Mouse (Mus musculus): ENCODE measurements around the gene Tbc1d9.
A peak's percentile ranks its signal among the peaks of the same experiment; 100 is the strongest.

Gene Tbc1d9

GRCm38 (mm10) chr8:83178228-83178742 is 13.1 kb downstream of the Tbc1d9 start:
- no peak for DNase-seq (ENCODE audit: low spot score in 2 of 2)

GRCm38 (mm10) chr8:83181851-83182482 is 16.8 kb downstream of the Tbc1d9 start:
- DNase-seq (ENCODE audit: low spot score in 2 of 2), result no peak

- DNase-seq (ENCODE audit: low spot score in 2 of 2), result no peak
Measured at GRCm38 (mm10) chr8:83182784-83183183, 17.6 kb downstream of the Tbc1d9 start.

- DNase-seq (ENCODE audit: low spot score in 2 of 2), result no peak
Measured at GRCm38 (mm10) chr8:83186376-83186775, 21.2 kb downstream of the Tbc1d9 start.

GRCm38 (mm10) chr8:83187363-83187962 is 22.3 kb downstream of the Tbc1d9 start:
- no peak for DNase-seq (ENCODE audit: low spot score in 2 of 2)

- DNase-seq (ENCODE audit: low spot score in 2 of 2), result no peak
Measured at GRCm38 (mm10) chr8:83189538-83190095, 24.5 kb downstream of the Tbc1d9 start.

DNA sequence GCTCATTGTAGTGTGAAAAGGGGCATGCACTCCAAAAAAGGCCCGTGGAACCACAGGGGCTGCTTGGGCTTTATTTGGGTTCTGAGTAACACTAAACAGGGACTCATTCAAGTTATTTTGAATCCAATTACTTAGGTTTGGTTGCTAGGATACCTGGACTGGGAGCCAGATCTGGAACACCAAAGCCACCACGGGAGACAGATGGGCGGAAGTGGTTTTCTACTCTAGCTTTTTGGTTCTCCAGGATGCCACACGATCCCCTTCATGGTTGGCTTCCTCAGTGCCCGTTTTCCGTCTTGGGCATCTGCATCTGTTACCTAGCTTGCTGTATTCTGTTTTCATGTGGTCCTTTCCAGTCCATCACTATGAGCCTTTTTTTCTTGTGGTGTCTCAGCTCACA is 30.9 kb downstream of the Tbc1d9 start:
- no peak for DNase-seq (ENCODE audit: low spot score in 2 of 2)

DNA sequence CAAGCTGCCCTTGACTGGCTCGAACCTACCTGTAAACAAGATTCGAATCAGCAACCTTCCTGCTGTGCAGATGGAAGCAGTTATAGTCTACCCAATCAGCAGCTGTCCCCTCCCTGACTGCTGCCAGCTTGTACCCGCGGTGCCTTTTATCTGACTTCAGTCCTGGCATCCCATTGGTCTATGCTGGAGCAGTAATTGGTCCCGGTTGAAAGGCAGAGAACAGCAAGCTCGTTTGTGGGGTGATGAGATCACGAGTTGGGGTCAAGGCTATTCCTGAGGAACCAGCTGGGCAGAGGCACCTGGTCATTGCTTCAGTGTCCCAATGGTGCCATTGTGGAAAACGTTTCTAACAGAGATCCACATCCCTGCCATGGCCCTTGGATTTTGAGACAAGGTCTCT is 34.6 kb downstream of the Tbc1d9 start:
- no peak for DNase-seq (ENCODE audit: low spot score in 2 of 2)

GRCm38 (mm10) chr8:83200191-83201177 is 35.3 kb downstream of the Tbc1d9 start:
- DNase-seq (ENCODE audit: low spot score in 2 of 2), result peak; percentile 33 to 34

DNA sequence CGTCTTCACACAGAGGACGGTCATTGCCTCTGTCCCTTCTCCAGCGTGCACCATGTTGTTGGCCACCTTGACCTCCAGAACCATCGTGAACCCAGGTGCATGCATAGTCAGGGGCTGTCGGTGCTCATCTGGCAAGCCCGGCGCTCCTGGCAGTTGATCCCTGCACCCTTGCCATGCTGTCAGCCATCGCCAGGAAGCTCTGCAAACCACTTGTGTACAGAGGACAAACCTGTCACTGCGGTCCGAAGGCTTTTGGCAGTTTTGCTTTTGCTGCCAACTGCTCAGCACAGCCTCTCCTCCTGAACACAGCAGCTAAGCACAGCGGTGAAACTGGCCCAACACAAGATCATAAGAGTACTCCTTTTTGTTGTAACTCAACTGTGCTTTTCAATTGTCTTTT is 37.8 kb downstream of the Tbc1d9 start:
- no peak for DNase-seq (ENCODE audit: low spot score in 2 of 2)

DNA sequence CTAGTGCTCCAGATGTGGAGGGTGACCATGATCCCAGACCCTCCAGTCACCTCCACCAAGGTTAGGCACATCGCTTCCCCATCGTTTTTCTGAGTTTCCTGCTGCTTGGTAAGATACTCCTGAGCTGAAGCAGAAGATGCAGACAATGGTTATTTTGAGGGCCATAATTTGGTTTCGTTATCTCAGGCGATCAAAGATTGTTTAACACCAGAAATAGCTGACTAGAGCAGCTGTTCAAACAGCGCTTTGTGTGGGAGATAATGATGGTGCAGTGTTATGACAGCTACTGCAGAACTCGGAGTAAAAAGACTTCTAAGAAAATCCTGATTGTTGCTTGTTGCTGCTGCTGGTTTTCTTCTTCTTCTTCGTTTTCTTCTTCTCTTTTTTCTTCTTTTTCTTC is 40.8 kb downstream of the Tbc1d9 start:
- DNase-seq (ENCODE audit: low spot score in 2 of 2), result no peak

DNA sequence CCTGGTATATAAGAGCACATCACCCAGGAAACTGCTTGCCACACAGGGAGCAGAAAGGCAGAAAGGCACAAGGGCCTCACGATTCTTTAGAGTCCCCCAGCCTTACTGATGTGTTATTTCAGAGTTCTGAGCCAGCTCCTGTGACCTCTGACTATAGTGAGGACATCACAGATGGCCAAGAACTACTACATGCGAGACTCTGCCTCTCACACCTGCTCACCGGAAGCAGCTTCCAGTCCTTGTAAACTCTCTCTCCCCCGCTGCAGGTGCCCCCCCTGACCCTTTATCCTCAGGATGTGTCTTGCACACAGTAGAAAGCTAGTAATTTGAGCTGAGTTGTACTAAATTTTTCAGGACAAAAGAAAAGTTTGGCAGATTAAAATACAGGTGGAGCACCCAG is 44.4 kb downstream of the Tbc1d9 start:
- DNase-seq (ENCODE audit: low spot score in 2 of 2), result no peak

DNA sequence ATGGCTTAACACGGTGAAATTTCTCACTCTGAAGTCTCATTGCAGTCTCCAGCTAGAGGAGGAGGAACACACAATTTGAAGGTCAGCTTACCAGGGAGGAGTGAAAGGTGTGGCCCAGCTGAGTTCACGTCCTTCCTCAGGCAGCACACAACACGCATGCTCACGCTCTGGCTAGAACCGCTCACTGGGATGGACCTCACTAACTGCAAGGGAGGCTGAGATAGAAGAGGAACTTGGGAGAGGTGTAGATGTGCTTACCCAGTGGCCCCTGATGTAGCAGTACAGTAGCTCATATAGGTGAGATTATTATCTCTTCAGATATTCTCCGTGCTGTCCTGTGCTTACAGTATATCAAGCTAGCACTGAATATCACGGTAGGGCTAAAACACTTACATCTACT is 45.5 kb downstream of the Tbc1d9 start:
- no peak for DNase-seq (ENCODE audit: low spot score in 2 of 2)

- DNase-seq (ENCODE audit: low spot score in 2 of 2), result peak; percentile 24
Measured at GRCm38 (mm10) chr8:83215065-83215464, 49.9 kb downstream of the Tbc1d9 start.

GRCm38 (mm10) chr8:83216520-83216919 is 51.4 kb downstream of the Tbc1d9 start:
- no peak for DNase-seq (ENCODE audit: low spot score in 2 of 2)

DNA sequence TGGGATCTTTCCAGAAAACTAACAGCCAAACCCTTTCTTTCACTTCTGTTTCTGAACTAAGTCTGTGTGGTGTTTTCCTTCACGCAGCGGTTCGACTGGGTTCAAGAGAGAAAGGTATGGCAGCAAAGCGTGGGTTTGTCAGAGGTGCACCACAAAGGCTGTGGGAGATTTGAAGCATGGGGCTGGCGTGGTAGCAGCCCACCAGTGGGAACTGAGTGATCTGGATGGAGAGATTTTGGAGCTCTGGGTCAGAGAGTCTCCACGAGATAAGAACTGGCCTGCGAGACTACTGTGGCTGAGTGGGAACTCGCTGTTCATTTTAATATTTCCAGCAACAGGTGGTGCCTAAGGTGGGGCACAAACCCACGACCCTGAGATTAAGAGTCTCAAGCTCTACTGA is 52.0 kb downstream of the Tbc1d9 start:
- DNase-seq (ENCODE audit: low spot score in 2 of 2), result no peak

DNA sequence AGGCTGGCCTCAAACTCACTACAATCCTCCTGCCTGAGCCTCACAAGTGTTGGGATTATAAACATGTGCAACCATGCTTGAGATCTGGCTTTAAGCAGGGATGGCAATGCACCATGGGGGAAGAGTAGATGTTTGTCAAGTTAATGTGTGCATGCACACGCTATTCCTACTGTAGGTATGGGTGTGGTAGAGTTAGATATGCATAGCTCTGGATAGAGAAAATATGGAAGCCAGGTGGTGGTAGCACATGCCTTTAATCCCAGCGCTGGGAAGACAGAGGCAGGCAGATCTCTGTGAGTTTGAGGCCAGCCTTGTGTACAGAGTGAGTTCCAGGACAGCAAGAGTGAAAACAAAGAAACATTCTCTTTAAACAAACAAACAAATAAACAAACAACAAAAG is 52.7 kb downstream of the Tbc1d9 start:
- no peak for DNase-seq (ENCODE audit: low spot score in 2 of 2)

DNA sequence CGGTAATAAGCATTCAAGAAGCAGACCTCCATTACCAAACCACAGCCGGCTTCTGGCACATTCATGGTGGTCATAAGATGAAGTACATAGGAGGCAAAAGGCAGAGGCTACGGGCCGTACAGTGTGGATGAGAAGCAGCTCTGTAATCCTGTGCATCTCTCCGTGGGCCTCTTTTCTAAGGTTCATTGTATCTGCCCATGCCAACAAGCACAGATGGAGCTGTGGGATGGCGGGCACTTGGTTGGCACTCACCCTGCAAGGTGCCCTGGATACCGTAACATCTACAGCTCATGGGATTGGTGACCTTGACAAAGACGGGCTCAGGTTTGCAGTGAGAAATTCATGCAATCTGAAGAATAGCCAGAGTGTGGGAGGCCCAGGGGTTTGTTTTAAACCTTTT is 54.2 kb downstream of the Tbc1d9 start:
- no peak for DNase-seq (ENCODE audit: low spot score in 2 of 2)

DNA sequence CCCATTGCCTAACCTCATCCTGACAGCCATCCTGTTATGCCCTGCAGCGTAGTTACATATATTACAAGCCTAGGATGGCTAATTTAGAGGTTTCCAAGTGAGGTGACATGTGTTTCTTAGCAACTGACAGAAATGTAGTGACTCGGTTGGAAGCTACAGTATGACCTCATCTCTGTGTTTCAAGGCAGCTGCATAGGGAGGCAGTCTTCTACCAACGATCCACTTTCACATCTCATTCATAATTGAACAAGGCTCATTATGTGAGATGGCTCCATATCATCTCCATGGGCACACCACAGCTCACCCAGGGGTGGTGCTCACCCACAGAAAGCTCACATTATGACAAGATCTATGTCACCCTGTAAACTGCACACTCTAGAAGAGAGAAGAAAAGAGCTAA is 55.6 kb downstream of the Tbc1d9 start:
- no peak for DNase-seq (ENCODE audit: low spot score in 2 of 2)

DNA sequence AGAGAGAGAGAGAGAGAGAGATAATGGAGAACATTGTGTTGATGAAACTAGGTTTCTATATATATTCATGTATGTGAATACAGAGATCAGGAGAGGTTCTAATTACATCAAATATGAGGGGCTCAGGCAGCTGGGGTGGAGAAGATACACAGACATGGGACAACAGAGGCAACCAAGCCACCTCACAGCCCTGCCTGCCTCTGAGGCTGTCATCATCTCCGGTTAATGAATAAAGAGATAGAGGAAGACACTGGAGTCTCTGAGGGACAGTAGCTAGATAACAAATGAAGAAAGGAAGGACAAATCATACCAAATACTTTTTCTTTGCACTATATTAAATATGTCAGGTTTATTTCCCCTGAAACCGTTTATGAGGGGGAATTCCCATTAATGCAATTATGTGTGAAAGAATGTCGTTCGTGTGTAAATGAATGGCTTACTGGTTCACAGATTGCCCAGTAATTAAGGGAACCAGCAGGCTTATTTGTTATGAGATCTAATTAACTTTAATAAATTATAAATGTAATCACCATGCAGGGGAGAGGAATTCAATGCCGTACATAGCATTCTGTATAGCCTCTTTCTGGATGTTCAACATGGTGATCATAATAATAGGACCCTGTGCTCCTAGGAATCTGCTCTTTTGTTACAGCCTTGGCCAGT is 59.7 kb downstream of the Tbc1d9 start:
- DNase-seq (ENCODE audit: low spot score in 2 of 2), result no peak

DNA sequence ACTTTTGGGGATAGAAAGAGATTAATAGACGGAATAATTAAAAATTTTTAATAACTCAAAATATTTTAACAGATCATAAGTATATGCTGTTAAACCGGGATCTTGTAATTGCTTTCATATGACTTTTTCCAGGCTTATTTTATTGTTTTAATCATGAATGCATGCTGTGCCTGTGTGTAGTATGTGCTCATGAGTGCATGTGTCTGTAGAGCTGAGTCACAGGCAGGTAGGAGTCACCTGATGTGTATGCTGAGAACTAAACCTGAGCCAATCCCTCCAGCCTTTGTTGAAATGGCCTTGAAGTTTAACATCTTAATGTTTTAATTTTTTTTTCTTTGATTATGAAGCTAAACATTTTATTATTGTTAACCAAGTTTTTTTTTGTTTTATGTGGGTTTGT is 60.4 kb downstream of the Tbc1d9 start:
- DNase-seq (ENCODE audit: low spot score in 2 of 2), result no peak

GRCm38 (mm10) chr8:83227336-83227735 is 62.2 kb downstream of the Tbc1d9 start:
- DNase-seq (ENCODE audit: low spot score in 2 of 2), result no peak

Data from heart, adult 9 months (tissue).